Mouse (Mus musculus): ENCODE measurements at regions not wholly inside any gene's neighbourhood (a gene's known extent, or its start where the extent isn't known, plus 50 kb on each side); places are given as distances from the start of the nearest gene placed in this dataset. TPM values are rescaled to one million over a fixed set of nuclear protein-coding genes. Genes with fewer than 3 reads are reported as not detected.

GRCm38 (mm10) chr4:137121684-137122083 lies 73.1 kb upstream of the Zbtb40 start:
- 62% methylated on average over 10 of the region's 10 CpGs for WGBS
- no peak overlapping the region for H3K4me3 ChIP-seq
- no peaks in the 10 kb centered on the region for H3K36me3 ChIP-seq
- no peaks in the 10 kb centered on the region for H3K9me3 ChIP-seq (replicated peaks)
- peaks cover 39% of the 10 kb centered on the region for H3K27me3 ChIP-seq (ENCODE audit: low read depth, poor library complexity, severe bottlenecking)
- DNase-seq (ENCODE audit: low spot score): no peak
- H3K27ac ChIP-seq (replicated peaks): no peak overlapping the region
- H3K4me1 ChIP-seq: peaks cover 26% of the 10 kb centered on the region

GRCm38 (mm10) chr4:137120597-137120996 lies 72.0 kb upstream of the Zbtb40 start:
- DNase-seq (ENCODE audit: low spot score): no peak
- WGBS: 67% methylated on average over 7 of the region's 7 CpGs
- Histone ChIP-seq H3K4me3 (no peak overlapping the region), H3K27me3 (ENCODE audit: low read depth, poor library complexity, severe bottlenecking) (peaks cover 42% of the 10 kb centered on the region), H3K4me1 (peaks cover 26% of the 10 kb centered on the region), H3K36me3 (no peaks in the 10 kb centered on the region), H3K27ac (replicated peaks) (no peak overlapping the region), H3K9me3 (replicated peaks) (no peaks in the 10 kb centered on the region)

- Histone ChIP-seq H3K36me3 (no peaks in the 10 kb centered on the region), H3K27ac (replicated peaks) (peak overlapping the region; percentile 75), H3K4me1 (peaks cover 26% of the 10 kb centered on the region), H3K4me3 (peak overlapping the region; percentile 54), H3K9me3 (replicated peaks) (no peaks in the 10 kb centered on the region), H3K27me3 (ENCODE audit: low read depth, poor library complexity, severe bottlenecking) (peaks cover 39% of the 10 kb centered on the region)
- 15% methylated on average over 10 of the region's 10 CpGs for WGBS
- DNase-seq (ENCODE audit: low spot score): no peak
Measured at GRCm38 (mm10) chr4:137118332-137118715, 69.7 kb upstream of the Zbtb40 start.

GRCm38 (mm10) chr4:137117471-137118331 lies 69.1 kb upstream of the Zbtb40 start:
- H3K4me1 ChIP-seq: peaks cover 26% of the 10 kb centered on the region
- no peaks in the 10 kb centered on the region for H3K36me3 ChIP-seq
- 2% methylated on average over 26 of the region's 27 CpGs for WGBS
- peak overlapping the region; percentile 54 for H3K4me3 ChIP-seq
- peak overlapping the region; percentile 75 for H3K27ac ChIP-seq (replicated peaks)
- no peaks in the 10 kb centered on the region for H3K9me3 ChIP-seq (replicated peaks)
- peaks cover 39% of the 10 kb centered on the region for H3K27me3 ChIP-seq (ENCODE audit: low read depth, poor library complexity, severe bottlenecking)
- DNase-seq (ENCODE audit: low spot score): peak; percentile 80

GRCm38 (mm10) chr4:137115062-137115461 lies 66.5 kb upstream of the Zbtb40 start:
- Histone ChIP-seq H3K4me3 (no peak overlapping the region), H3K9me3 (replicated peaks) (no peaks in the 10 kb centered on the region), H3K27me3 (ENCODE audit: low read depth, poor library complexity, severe bottlenecking) (peaks cover 34% of the 10 kb centered on the region), H3K4me1 (peaks cover 22% of the 10 kb centered on the region), H3K36me3 (no peaks in the 10 kb centered on the region), H3K27ac (replicated peaks) (no peak overlapping the region)
- DNase-seq (ENCODE audit: low spot score): no peak
- 89% methylated on average over 14 of the region's 14 CpGs for WGBS

- H3K36me3 ChIP-seq: no peaks in the 10 kb centered on the region
- H3K9me3 ChIP-seq (replicated peaks): no peaks in the 10 kb centered on the region
- no peaks in the 10 kb centered on the region for H3K27me3 ChIP-seq (ENCODE audit: low read depth, poor library complexity, severe bottlenecking)
- no peak overlapping the region for H3K27ac ChIP-seq (replicated peaks)
- no peak overlapping the region for H3K4me3 ChIP-seq
- no peak for DNase-seq (ENCODE audit: low spot score)
- no peaks in the 10 kb centered on the region for H3K4me1 ChIP-seq
- 78% methylated on average over 10 of the region's 10 CpGs for WGBS
Measured at GRCm38 (mm10) chr4:137110276-137110675, 61.7 kb upstream of the Zbtb40 start.

GRCm38 (mm10) chr4:137104447-137105044 lies 55.9 kb upstream of the Zbtb40 start:
- WGBS: 81% methylated on average over 10 of the region's 10 CpGs
- Histone ChIP-seq H3K4me3 (no peak overlapping the region), H3K27ac (replicated peaks) (no peak overlapping the region), H3K4me1 (no peaks in the 10 kb centered on the region), H3K36me3 (no peaks in the 10 kb centered on the region), H3K27me3 (ENCODE audit: low read depth, poor library complexity, severe bottlenecking) (no peaks in the 10 kb centered on the region), H3K9me3 (replicated peaks) (no peaks in the 10 kb centered on the region)
- no peak for DNase-seq (ENCODE audit: low spot score)

- 91% methylated on average over 12 of the region's 12 CpGs for WGBS
- H3K27me3 ChIP-seq (ENCODE audit: low read depth, poor library complexity, severe bottlenecking): no peaks in the 10 kb centered on the region
- H3K4me1 ChIP-seq: peaks cover 5% of the 10 kb centered on the region; the same call in 1 of the 2 replicates
- H3K27ac ChIP-seq (replicated peaks): no peak overlapping the region
- H3K36me3 ChIP-seq: no peaks in the 10 kb centered on the region
- no peaks in the 10 kb centered on the region for H3K9me3 ChIP-seq (replicated peaks)
- DNase-seq (ENCODE audit: low spot score): no peak
- H3K4me3 ChIP-seq: no peak overlapping the region
Measured at GRCm38 (mm10) chr4:137101169-137101568, 52.6 kb upstream of the Zbtb40 start.

GRCm38 (mm10) chr4:137100756-137101155 lies 52.2 kb upstream of the Zbtb40 start:
- Histone ChIP-seq H3K27me3 (ENCODE audit: low read depth, poor library complexity, severe bottlenecking) (no peaks in the 10 kb centered on the region), H3K4me3 (no peak overlapping the region), H3K36me3 (no peaks in the 10 kb centered on the region), H3K27ac (replicated peaks) (no peak overlapping the region), H3K9me3 (replicated peaks) (no peaks in the 10 kb centered on the region), H3K4me1 (peaks cover 6% of the 10 kb centered on the region; the same call in 1 of the 2 replicates)
- 93% methylated on average over 4 of the region's 4 CpGs for WGBS
- DNase-seq (ENCODE audit: low spot score): no peak

Small RNA genes in the stretch of these regions (microRNA-seq; reads per million reads assigned to microRNA genes)
- gene Gm23263: not detected
- gene Gm25399: not detected

Measured in midbrain, embryonic 10.5 days (tissue).